Mouse (Mus musculus) left cerebral cortex, adult 18-20 months (tissue): Measurements from ENCODE around the gene Gm15013. TPM values are rescaled to one million over a fixed set of nuclear protein-coding genes. Genes with fewer than 3 reads are reported as not detected.
"Not testable (repeated sequence)": the region's sequence is repeated elsewhere in the genome, so short reads cannot be mapped to it uniquely, and the experiment has no call there.

Experiments used
- DNase-seq, 2 experiments: peaks; one replicate each; pipeline ENCODE4 v3.0.0; 2021 to 2022; ENCODE audit warnings: low spot score in 2 of 2, mixed read lengths in 1 of 2
- long read RNA-seq, 2 experiments: library from polyadenylated mRNA; stranded (forward); transcript quantifications; one replicate each; pipeline ENCODE4 v2.0.0; 2021
- total RNA-seq, 2 experiments: library from RNA; stranded (reverse); gene quantifications; 2 replicates each; pipeline ENCODE4 v1.2.3; 2021

Gene Gm15013
- total RNA-seq, result not detected
- long read RNA-seq, experiment 1, result 0 reads
- long read RNA-seq, experiment 2, result 0 reads

DNA sequence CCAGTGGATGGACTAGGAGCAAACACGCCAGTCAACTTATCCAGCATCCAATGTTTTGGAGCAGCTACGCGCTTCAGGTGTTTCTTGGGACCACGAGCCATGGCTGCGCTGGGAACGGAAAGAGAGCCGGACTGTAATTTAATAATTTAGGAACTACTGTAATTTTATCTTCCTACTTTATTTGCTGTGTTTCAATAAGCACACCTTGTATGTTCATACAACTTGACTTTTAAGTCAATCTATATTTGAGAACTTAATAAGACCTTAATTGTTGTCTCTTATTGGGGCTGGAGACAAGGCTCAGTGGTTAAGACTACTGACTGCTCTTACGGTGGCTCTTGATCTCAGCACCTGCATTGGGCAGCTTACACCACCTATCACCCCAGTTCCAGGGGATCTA is at the start of gene Gm15013:
Gm15013 (minus strand) TSS at position 101 of the 400 bp plus-strand sequence.
- DNase-seq, result no peak

GRCm38 (mm10) chrX:139762546-139762945 is 48.3 kb upstream of the Gm15013 start:
- peak; percentile 25 to 39 for DNase-seq

DNA sequence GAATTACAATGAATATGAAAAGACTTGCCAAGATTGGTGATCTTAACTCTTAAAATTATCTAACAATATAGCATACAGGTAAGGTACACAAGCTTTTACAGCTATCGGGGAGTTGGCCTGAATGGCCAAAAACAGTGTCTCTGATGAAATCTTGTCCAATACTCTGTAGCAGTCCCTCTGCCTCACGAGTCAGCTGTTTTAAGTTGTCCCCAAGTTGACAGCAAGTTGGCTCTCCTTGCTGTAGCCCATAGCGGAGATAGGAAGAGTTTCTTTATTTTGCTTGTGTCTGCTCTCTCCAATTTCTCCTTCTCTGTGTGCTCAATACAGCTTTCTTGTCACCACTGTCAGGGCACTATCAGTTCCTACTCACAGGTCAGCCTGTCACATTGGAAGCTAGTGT is 44.4 kb upstream of the Gm15013 start:
- not testable (repeated sequence) for DNase-seq

DNA sequence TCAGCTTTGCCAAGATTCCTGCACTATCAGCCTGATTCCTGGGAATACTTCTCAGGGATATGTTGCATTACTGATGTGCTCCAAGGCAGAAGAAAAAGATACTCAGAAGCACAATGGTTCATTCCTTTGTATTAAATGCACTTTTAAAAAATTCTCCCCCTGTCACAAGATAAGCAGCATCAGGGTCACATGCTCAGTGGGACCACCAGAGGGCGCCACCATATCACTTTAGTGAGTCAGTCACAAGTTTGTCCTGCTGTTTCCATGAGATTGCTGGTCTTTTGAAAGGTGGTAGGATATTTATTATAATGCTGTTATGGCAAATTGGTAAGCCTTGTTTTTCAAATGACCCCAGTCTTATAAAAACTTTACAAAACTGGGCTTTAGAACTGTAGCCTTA is 37.6 kb upstream of the Gm15013 start:
- peak; percentile 36 to 45 for DNase-seq

GRCm38 (mm10) chrX:139737066-139737465 is 22.8 kb upstream of the Gm15013 start:
- no peak for DNase-seq

DNA sequence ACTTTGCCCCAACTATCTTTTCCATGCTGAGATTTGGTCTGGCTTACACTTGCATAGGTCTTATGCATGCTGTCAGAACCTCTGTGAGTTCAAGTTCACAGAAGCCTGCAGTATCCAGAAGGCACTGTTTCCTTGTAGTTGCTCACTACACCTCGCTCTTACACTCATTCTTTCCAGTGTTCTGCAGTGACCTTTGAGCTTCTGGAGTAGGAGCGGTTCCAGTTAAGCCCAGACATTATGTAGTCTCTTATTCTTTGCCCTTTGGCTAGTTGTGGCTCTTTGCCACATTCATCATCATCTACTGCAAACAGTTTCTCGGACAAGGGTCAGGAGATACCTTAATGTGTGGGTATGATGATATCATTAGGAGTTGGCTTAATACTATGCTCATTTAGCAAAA is 16.3 kb upstream of the Gm15013 start:
- no peak for DNase-seq

DNA sequence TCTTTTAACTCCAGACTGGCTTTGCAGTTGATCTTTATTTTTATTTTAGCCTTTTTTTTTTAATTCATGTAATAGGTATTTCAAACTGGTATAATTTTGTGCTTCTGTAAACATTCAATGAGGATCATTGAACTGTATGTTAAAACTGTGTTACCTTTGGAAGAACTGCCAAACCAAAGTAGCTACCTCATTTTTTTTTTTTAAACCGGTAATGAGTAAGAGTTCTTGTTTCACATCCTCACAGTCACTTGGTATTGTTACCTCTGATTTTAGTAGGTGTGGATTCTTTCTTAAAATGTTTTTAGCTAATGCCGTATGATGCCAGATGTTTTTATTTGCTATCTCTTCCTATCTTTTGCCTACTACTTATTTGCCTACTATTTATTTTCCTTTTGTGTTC is 8.1 kb upstream of the Gm15013 start:
- no peak for DNase-seq

DNA sequence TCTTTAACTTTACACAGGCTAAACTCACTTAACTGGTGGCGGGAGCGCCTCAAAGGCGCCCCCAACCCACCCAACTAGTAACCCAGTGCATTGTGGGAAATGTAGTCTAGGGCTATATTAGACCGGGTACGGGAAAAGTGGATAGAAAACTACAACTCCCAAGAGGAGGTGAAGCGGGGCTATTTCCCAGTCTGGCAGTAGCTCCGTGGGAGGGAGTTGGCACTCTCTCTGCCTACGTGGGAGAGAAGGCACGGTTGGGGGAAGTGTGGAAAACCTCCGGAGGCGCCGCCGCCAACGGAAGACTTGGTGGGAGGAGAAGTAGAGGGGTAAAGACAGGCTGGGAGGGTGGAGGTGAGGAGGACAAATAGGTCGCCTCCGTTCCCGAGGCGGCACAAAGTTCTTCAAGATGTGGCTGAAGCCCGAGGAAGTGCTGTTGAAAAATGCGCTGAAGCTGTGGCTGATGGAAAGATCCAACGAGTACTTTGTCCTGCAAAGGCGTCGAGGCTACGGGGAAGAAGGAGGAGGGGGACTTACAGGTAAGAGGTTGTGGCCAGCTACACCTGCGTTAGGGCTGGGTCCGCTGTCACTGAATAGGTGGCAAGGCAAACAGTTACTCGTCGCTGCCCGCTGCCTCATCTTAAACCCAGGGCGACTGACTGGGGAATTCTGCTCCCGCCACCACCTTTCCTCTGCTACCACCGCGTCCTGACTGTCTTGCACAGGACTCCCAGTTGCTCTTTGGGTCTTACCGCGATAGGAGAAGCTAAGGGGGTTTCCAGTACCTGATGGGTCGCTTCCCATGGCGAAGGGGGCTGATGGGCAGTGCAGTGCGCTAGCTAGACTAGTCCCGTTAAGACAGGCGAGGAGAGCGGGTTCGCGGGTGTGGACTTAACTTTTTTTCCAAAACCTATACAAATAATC is 29.2 kb downstream of the Gm15013 start, which contains the start of gene Tbc1d8b:
Tbc1d8b (plus strand) TSS at position 222 of the 921 bp plus-strand sequence.
- DNase-seq, result peak; percentile 66 to 67

- DNase-seq, result no peak
These were observed 29.9 kb downstream of the Gm15013 start for GRCm38 (mm10) chrX:139684410-139684774.

DNA sequence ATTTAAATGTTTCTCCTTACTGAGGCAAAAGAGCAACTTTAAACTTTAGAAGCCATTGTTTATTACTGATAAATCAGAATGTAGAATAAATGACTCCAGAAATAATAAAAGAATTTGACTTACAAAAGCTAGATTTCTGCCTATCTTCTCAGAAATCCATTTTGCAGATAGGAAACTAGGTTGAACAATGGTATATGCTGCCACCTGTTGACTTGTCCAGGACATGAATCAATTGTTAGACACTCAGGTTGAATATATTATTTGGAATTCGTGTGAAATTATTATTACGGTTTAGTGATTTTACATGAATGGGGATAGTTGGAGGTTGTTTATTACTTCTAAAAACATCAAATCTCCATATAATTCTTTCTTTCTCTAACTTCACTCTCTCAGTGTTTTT is 48.5 kb downstream of the Gm15013 start:
- DNase-seq, result no peak

Other genes starting within 250 kb of the Gm15013 start
- gene D330045A20Rik, start 234.1 kb downstream of the Gm15013 start, total RNA-seq, result under 1 TPM; 0.30 TPM
- 10 to 100 TPM; 13.4 to 15.3 TPM for gene Rnf128, start 151.2 kb downstream of the Gm15013 start, total RNA-seq
- gene Tbc1d8b, start 29.5 kb downstream of the Gm15013 start, total RNA-seq, result 1 to 10 TPM; 3.5 to 4.7 TPM
- gene Ripply1, start 67.9 kb upstream of the Gm15013 start, total RNA-seq, result not detected
- gene Cldn2, start 86.3 kb upstream of the Gm15013 start, total RNA-seq, result under 1 TPM; 0.12 to 0.23 TPM
- 1 to 10 TPM; 3.8 to 6.5 TPM for gene Morc4, start 157.2 kb upstream of the Gm15013 start, total RNA-seq